Mouse (Mus musculus): Measurements from ENCODE around the gene Stn1. TPM values are rescaled to one million over a fixed set of nuclear protein-coding genes. Genes with fewer than 3 reads are reported as not detected.

Stn1 gene
- total and polyA plus RNA-seq, 3 experiments, result 15.7 to 20.0 (median 15.8) TPM

DNA sequence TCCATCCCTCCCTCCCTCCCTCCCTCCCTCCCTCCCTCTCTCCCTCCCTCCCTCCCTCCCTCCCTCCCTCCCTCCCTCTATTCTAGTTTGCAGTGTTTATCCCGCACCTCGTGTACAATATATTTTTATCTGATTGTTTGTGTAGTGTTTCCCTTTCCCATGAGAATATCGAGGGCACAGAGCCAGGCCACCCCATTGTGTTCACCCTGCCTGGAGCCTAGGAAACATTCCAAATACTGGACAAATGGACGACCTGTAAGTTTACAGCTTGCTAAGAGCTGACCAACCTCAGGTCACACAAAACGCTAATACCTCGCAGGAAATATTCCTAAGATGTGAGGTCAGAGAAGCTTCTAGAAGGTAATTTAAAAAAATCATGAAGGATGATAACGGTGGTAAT lies 85.1 kb downstream of the Stn1 start:
- no peaks in the 10 kb centered on the region for H3K27me3 ChIP-seq (ENCODE audit: control insufficient read depth, insufficient read depth, low read length)
- intact Hi-C loops (cut with DNase I), result no loop called here
- H3K9ac ChIP-seq (ENCODE audit: low read depth, low read length), result no peak overlapping the region
- H3K36me3 ChIP-seq (ENCODE audit: control insufficient read depth, insufficient read depth, low read length), result peaks cover 22% of the 10 kb centered on the region
- peaks cover 64% of the 10 kb centered on the region for H3K4me1 ChIP-seq (ENCODE audit: control insufficient read depth, insufficient read depth, low read length)
- H3K27ac ChIP-seq, result peak overlapping the region; percentile 96
- no peak for TF ChIP-seq POLR2A (IDR thresholded peaks at IDR 0.05; ENCODE audit: insufficient read depth, low read depth, low read length)
- no peaks in the 10 kb centered on the region for H3K79me2 ChIP-seq (replicated peaks; ENCODE audit: control insufficient read depth, insufficient read depth, low read length)
- 23% methylated on average over 7 of the region's 7 CpGs for WGBS
- DNase-seq, result peak; percentile 69 to 75
- no peak overlapping the region for H3K4me3 ChIP-seq

GRCm38 (mm10) chr19:47451476-47452113 lies 85.7 kb downstream of the Stn1 start:
- intact Hi-C loops (cut with DNase I), result no loop called here
- WGBS, result 66% methylated on average over 10 of the region's 10 CpGs
- peaks cover 22% of the 10 kb centered on the region for H3K36me3 ChIP-seq (ENCODE audit: control insufficient read depth, insufficient read depth, low read length)

More at GRCm38 (mm10) chr19:47451476-47452113, 85.7 kb downstream of the Stn1 start:
- H3K4me3 ChIP-seq, result no peak overlapping the region
- peak in 1 of 2 experiments; percentile 55 for DNase-seq
- H3K9ac ChIP-seq (ENCODE audit: low read depth, low read length), result no peak overlapping the region
- no peaks in the 10 kb centered on the region for H3K27me3 ChIP-seq (ENCODE audit: control insufficient read depth, insufficient read depth, low read length)
- H3K79me2 ChIP-seq (replicated peaks; ENCODE audit: control insufficient read depth, insufficient read depth, low read length), result no peaks in the 10 kb centered on the region
- peaks cover 64% of the 10 kb centered on the region for H3K4me1 ChIP-seq (ENCODE audit: control insufficient read depth, insufficient read depth, low read length)
- TF ChIP-seq POLR2A (IDR thresholded peaks at IDR 0.05; ENCODE audit: insufficient read depth, low read depth, low read length) (0 out of 2 replicates have a peak, but pooled peaks have one; percentile 15), CTCF (IDR thresholded peaks at IDR 0.05) (0 out of 2 replicates have a peak, but pooled peaks have one; percentile 12), EP300 (IDR thresholded peaks at IDR 0.05; ENCODE audit: insufficient read depth, low read depth, low read length) (no peak)
- H3K27ac ChIP-seq, result peak overlapping the region; percentile 96

Other genes starting within 250 kb of the Stn1 start
- gene Sh3pxd2a, start 73.1 kb downstream of the Stn1 start, total RNA-seq (2021), result 10 to 100 TPM; 52.3 to 53.2 TPM
- gene Sh3pxd2a, start 73.1 kb downstream of the Stn1 start, polyA plus RNA-seq (2012; rRNA removed), result 36.1 and 40.3 TPM in 2 replicates
- 10 to 100 TPM; 83.8 to 95.3 TPM for gene Slk, start 42.2 kb upstream of the Stn1 start, total RNA-seq (2021)
- 14.4 and 33.5 TPM in 2 replicates for gene Slk, start 42.2 kb upstream of the Stn1 start, polyA plus RNA-seq (2012; rRNA removed)
- gene Col17a1, start 154.6 kb upstream of the Stn1 start, total RNA-seq (2021), result under 1 TPM in 1 of 2 experiments, not detected in 1; 0.18 TPM
- 0.03 and 0.37 TPM in 2 replicates for gene Col17a1, start 154.6 kb upstream of the Stn1 start, polyA plus RNA-seq (2012; rRNA removed)
- gene Sfr1, start 194.2 kb upstream of the Stn1 start, total RNA-seq (2021), result 10 to 100 TPM; 62.8 to 67.7 TPM
- gene Sfr1, start 194.2 kb upstream of the Stn1 start, polyA plus RNA-seq (2012; rRNA removed), result 56.1 and 83.0 TPM in 2 replicates

Data from heart, adult 2 months (tissue).